Mouse (Mus musculus) adrenal gland (tissue): ENCODE data around the gene Mpig6b.

Experiments used
- intact Hi-C: fragments of 180-260 bp; cut with DNase I; formaldehyde crosslinking; loops from one replicate; pipeline ENCODE4 v1.15.1; 2025
- long read RNA-seq, 2 experiments: library from polyadenylated mRNA; unstranded; transcript quantifications; one replicate each; pipeline ENCODE4 v2.0.0; 2020; ENCODE audit warnings: borderline replicate concordance in 1 of 2; ENCODE audit not compliant: insufficient replicate concordance in 1 of 2

Gene Mpig6b
- long read RNA-seq, experiment 1 = 0 reads
- long read RNA-seq, experiment 2 = 0 reads

GRCm38 (mm10) chr17:35066084-35066483 is at the start of gene Mpig6b:
Gene Mpig6b (minus strand): TSS chr17:35066184.
- intact Hi-C loops = no loop called here

- intact Hi-C loops = no loop called here
Observed at GRCm38 (mm10) chr17:35115046-35116019, 49.3 kb upstream of the Mpig6b start, which contains the start of gene Ly6g5b. Gene Ly6g5b (minus strand): TSS chr17:35115428.

GRCm38 (mm10) chr17:35111774-35112173 is 45.8 kb upstream of the Mpig6b start:
- intact Hi-C loops = no loop called here

- intact Hi-C loops = loop anchor here (5.0 kb wide), 1 partner anchor 86 kb away; no protein-coding TSS in a partner anchor
Observed at GRCm38 (mm10) chr17:35108097-35108496, 42.1 kb upstream of the Mpig6b start, which contains the start of gene Ly6g5c. Gene Ly6g5c (plus strand): TSS chr17:35108279.

- intact Hi-C loops = loop anchor here (5.0 kb wide), 1 partner anchor 84 kb away; no protein-coding TSS in a partner anchor
Observed at GRCm38 (mm10) chr17:35106522-35106921, 40.5 kb upstream of the Mpig6b start.

GRCm38 (mm10) chr17:35105740-35106389 is 39.9 kb upstream of the Mpig6b start:
- intact Hi-C loops = loop anchor here (5.0 kb wide), 1 partner anchor 84 kb away; no protein-coding TSS in a partner anchor

GRCm38 (mm10) chr17:35104754-35105153 is 38.8 kb upstream of the Mpig6b start:
- intact Hi-C loops = loop anchor here (5.0 kb wide), 1 partner anchor 82 kb away; no protein-coding TSS in a partner anchor

- intact Hi-C loops = no loop called here
Observed at GRCm38 (mm10) chr17:35104079-35104478, 38.1 kb upstream of the Mpig6b start.

GRCm38 (mm10) chr17:35103221-35103690 is 37.3 kb upstream of the Mpig6b start:
- intact Hi-C loops = no loop called here

- intact Hi-C loops = no loop called here
Observed at GRCm38 (mm10) chr17:35102299-35102698, 36.3 kb upstream of the Mpig6b start.

- intact Hi-C loops = no loop called here
Observed at GRCm38 (mm10) chr17:35101161-35101560, 35.2 kb upstream of the Mpig6b start.

- intact Hi-C loops = no loop called here
Observed at GRCm38 (mm10) chr17:35100196-35100765, 34.3 kb upstream of the Mpig6b start.

GRCm38 (mm10) chr17:35097164-35097655 is 31.2 kb upstream of the Mpig6b start:
- intact Hi-C loops = no loop called here

GRCm38 (mm10) chr17:35096597-35096996 is 30.6 kb upstream of the Mpig6b start:
- intact Hi-C loops = no loop called here

GRCm38 (mm10) chr17:35094475-35095365 is 28.7 kb upstream of the Mpig6b start:
- intact Hi-C loops = no loop called here

- intact Hi-C loops = no loop called here
Observed at GRCm38 (mm10) chr17:35092403-35093198, 26.6 kb upstream of the Mpig6b start.

- intact Hi-C loops = no loop called here
Observed at GRCm38 (mm10) chr17:35090166-35090932, 24.4 kb upstream of the Mpig6b start.
